Mouse (Mus musculus): Measurements from ENCODE around the gene Ubac2.
A peak's percentile ranks its signal among the peaks of the same experiment; 100 is the strongest.
"Not testable (repeated sequence)": the region's sequence is repeated elsewhere in the genome, so short reads cannot be mapped to it uniquely, and the experiment has no call there.

Ubac2 gene

GRCm38 (mm10) chr14:121878176-121878858 lies at the start of gene Ubac2:
Gene Ubac2 (plus strand): TSS chr14:121878620.
- DNase-seq (ENCODE audit: low read depth, low spot score) = peak; percentile 93

GRCm38 (mm10) chr14:121829816-121830442 lies 48.5 kb upstream of the Ubac2 start:
- DNase-seq (ENCODE audit: low read depth, low spot score) = no peak

- no peak for DNase-seq (ENCODE audit: low read depth, low spot score)
These were observed 45.4 kb upstream of the Ubac2 start for GRCm38 (mm10) chr14:121833001-121833520.

- no peak for DNase-seq (ENCODE audit: low read depth, low spot score)
These were observed 40.3 kb upstream of the Ubac2 start for GRCm38 (mm10) chr14:121838161-121838560.

GRCm38 (mm10) chr14:121840217-121840616 lies 38.2 kb upstream of the Ubac2 start:
- DNase-seq (ENCODE audit: low read depth, low spot score) = no peak

GRCm38 (mm10) chr14:121844486-121844885 lies 33.9 kb upstream of the Ubac2 start:
- DNase-seq (ENCODE audit: low read depth, low spot score) = no peak

- no peak for DNase-seq (ENCODE audit: low read depth, low spot score)
These were observed 27.2 kb upstream of the Ubac2 start for GRCm38 (mm10) chr14:121851231-121851630.

- no peak for DNase-seq (ENCODE audit: low read depth, low spot score)
These were observed 25.9 kb upstream of the Ubac2 start for GRCm38 (mm10) chr14:121852531-121852930.

GRCm38 (mm10) chr14:121865162-121865561 lies 13.3 kb upstream of the Ubac2 start:
- DNase-seq (ENCODE audit: low read depth, low spot score) = not testable (repeated sequence)

GRCm38 (mm10) chr14:121866574-121866973 lies 11.8 kb upstream of the Ubac2 start:
- DNase-seq (ENCODE audit: low read depth, low spot score) = no peak

GRCm38 (mm10) chr14:121869111-121869510 lies 9.3 kb upstream of the Ubac2 start:
- DNase-seq (ENCODE audit: low read depth, low spot score) = no peak

GRCm38 (mm10) chr14:121872760-121873159 lies 5.7 kb upstream of the Ubac2 start:
- DNase-seq (ENCODE audit: low read depth, low spot score) = no peak

- DNase-seq (ENCODE audit: low read depth, low spot score) = no peak
These were observed 5.2 kb upstream of the Ubac2 start for GRCm38 (mm10) chr14:121873172-121873571.

GRCm38 (mm10) chr14:121873646-121874045 lies 4.8 kb upstream of the Ubac2 start:
- no peak for DNase-seq (ENCODE audit: low read depth, low spot score)

GRCm38 (mm10) chr14:121876190-121876589 lies 2.2 kb upstream of the Ubac2 start:
- DNase-seq (ENCODE audit: low read depth, low spot score) = not testable (repeated sequence)

- DNase-seq (ENCODE audit: low read depth, low spot score) = no peak
These were observed 1.6 kb upstream of the Ubac2 start for GRCm38 (mm10) chr14:121876860-121877259.

GRCm38 (mm10) chr14:121877640-121878039 lies 780 bp upstream of the Ubac2 start:
- no peak for DNase-seq (ENCODE audit: low read depth, low spot score)

- DNase-seq (ENCODE audit: low read depth, low spot score) = no peak
These were observed 413 bp downstream of the Ubac2 start for GRCm38 (mm10) chr14:121878859-121879206.

GRCm38 (mm10) chr14:121879266-121879840 lies 933 bp downstream of the Ubac2 start:
- no peak for DNase-seq (ENCODE audit: low read depth, low spot score)

- no peak for DNase-seq (ENCODE audit: low read depth, low spot score)
These were observed 2.8 kb downstream of the Ubac2 start for GRCm38 (mm10) chr14:121881211-121881610.

- no peak for DNase-seq (ENCODE audit: low read depth, low spot score)
These were observed 5.9 kb downstream of the Ubac2 start for GRCm38 (mm10) chr14:121884150-121884797.

- no peak for DNase-seq (ENCODE audit: low read depth, low spot score)
These were observed 15.3 kb downstream of the Ubac2 start for GRCm38 (mm10) chr14:121893747-121894146.

Data from c-Kit-negative CD71-positive TER-119-positive erythroid progenitor cells, embryonic 14.5 days (primary cell).